Mouse (Mus musculus) thymus, adult 2 months (tissue): Measurements from ENCODE around the gene Galr3. TPM values are rescaled to one million over a fixed set of nuclear protein-coding genes. Genes with fewer than 3 reads are reported as not detected.
"Not testable (repeated sequence)": the region's sequence is repeated elsewhere in the genome, so short reads cannot be mapped to it uniquely, and the experiment has no call there.

ENCODE experiments used
- DNase-seq: peaks from one replicate; pipeline ENCODE4 v3.0.0; 2021
- H3K27ac ChIP-seq: fragments of 200-500 bp; 2 replicates; pipeline ENCODE4 v1.5.1; 2012; ENCODE audit warnings: low read length, control low read depth; ENCODE audit not compliant: control insufficient read depth, insufficient read depth
- H3K27me3 ChIP-seq: fragments of 200-500 bp; 2 replicates; pipeline ENCODE4 v1.6.1; 2012; ENCODE audit warnings: mild to moderate bottlenecking, low read length, moderate library complexity, mixed read lengths; ENCODE audit not compliant: control insufficient read depth, insufficient read depth
- H3K36me3 ChIP-seq: fragments of 200-500 bp; 2 replicates; pipeline ENCODE4 v1.6.1; 2012; ENCODE audit warnings: mild to moderate bottlenecking, low read length, moderate library complexity; ENCODE audit not compliant: control insufficient read depth, insufficient read depth
- H3K4me1 ChIP-seq: fragments of 200-500 bp; replicated peaks from 2 replicates; pipeline ENCODE4 v1.6.1; 2012; ENCODE audit warnings: low read length; ENCODE audit not compliant: control insufficient read depth, insufficient read depth
- H3K4me3 ChIP-seq: fragments of 200-500 bp; 2 replicates; pipeline ENCODE4 v1.5.1; 2012; ENCODE audit warnings: mild to moderate bottlenecking, low read length, control low read depth, moderate library complexity; ENCODE audit not compliant: control insufficient read depth, insufficient read depth
- CTCF ChIP-seq: fragments of 200-500 bp; IDR thresholded peaks from 2 replicates; pipeline ENCODE4 v1.5.1; 2012; ENCODE audit warnings: mild to moderate bottlenecking, control low read depth, low read length, moderate library complexity, borderline replicate concordance; ENCODE audit not compliant: control insufficient read depth, poor library complexity, insufficient read depth; ENCODE audit errors: extremely low read depth
- POLR2A ChIP-seq: fragments of 200-500 bp; IDR thresholded peaks from 2 replicates; pipeline ENCODE4 v1.6.1; 2012; ENCODE audit warnings: mild to moderate bottlenecking, low read length, control low read depth, moderate library complexity; ENCODE audit not compliant: control insufficient read depth, poor library complexity, insufficient read depth; ENCODE audit errors: extremely low read depth
- WGBS: fragments of 180-500 bp; shearing (Covaris S2); methylation state at CpG from one replicate; pipeline ENCODE4 v1.1.7; 2018; 5-methylcytosine and 5-hydroxymethylcytosine counted together
- polyA plus RNA-seq: library from polyadenylated mRNA; depleted of rRNA; stranded (reverse); fragments of >200 nt; gene quantifications from 2 replicates; pipeline ENCODE4 v1.2.3, GENCODE M21; 2012

Gene Galr3
- polyA plus RNA-seq, 1 experiment = 0.71 TPM

DNA sequence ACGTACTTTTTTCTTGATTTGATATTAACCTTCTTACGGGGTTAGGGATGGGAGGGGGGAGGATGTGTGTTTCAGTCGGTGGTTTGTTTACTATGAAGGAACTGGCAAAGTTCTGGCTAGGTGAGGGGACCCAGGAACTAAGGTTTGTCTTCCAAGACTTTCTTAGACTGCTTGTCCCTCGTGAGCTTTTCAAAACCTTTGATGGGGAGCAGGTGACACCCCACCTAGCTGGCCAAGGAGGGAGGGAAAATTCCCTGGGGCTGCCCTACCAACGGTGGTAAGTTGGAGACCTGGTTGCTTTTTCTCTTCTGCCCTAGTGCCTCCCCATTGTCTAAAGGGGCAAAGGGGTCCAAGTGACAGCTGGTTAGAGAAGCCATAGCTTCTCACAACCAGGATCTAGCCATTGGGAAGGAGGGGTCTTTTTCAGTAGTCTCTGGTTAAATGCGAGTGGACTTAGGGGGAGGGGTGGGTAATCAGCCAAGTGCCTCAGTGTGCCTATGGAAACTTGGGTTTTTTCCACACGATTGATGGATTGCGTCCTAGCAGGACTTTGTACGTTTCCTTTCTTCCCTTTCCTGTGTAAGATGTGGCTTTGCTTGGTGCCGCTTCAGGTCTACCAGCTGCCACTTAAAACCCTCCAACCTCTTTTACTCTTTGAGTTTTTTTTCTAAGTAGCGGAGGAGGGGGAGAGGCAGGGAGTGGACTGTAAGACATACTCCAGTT, 12.0 kb upstream of the Galr3 start:
- H3K36me3 ChIP-seq = no peaks in the 10 kb centered on the region
- no peak for TF ChIP-seq CTCF
- no peak for TF ChIP-seq POLR2A
- no peaks in the 10 kb centered on the region; the same call in 1 of the 2 replicates for H3K27me3 ChIP-seq
- H3K4me3 ChIP-seq = peak overlapping the region; percentile 22; the same call in 1 of the 2 replicates
- peaks cover 29% of the 10 kb centered on the region for H3K4me1 ChIP-seq
- 7% methylated on average over 11 of the region's 11 CpGs for WGBS
- H3K27ac ChIP-seq = peak overlapping the region; percentile 3; the same call in 1 of the 2 replicates
- DNase-seq = no peak

DNA sequence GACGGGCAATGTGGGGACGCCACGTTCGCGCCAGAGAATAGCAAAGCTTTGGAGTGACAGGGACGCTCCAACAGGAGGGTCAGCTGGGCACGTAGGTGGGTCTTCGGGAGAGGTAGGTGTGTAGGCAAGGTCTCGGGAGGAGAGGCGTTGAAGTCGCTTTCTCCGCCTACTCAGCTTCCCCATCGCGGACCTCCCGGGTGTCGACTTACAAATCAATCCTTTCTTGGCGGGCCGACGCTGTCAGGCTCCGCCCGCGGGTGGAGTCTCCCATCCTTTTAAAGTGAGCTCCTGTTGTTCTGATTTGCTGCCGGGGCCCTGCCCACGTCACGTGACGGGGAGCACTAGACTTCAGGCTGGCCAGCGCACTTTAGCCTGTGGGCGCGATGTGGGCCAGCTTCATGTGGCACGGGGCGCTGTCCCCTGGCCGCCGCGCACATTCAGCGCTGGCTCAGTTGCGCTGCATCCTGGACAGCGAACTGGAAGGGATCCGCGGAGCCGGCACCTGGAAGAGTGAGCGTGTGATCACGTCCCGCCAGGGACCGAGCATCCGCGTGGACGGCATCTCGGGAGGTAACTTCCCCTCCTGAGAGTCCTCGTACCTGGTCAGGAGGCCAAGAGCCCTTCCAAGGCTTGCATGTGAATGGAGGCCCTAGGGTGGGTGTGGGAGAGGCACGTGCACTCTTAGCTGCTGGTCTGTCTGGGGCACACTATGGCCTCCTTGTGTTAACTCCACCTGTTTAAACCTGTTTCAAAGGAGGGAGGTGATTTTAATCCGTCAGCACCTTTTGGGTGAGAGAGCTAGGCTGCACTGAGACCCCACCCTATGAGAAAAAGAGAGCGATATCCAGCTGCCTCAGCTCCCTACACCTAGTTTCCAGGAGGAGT, 10.9 kb upstream of the Galr3 start:
- Histone ChIP-seq H3K4me1 (peaks cover 29% of the 10 kb centered on the region), H3K4me3 (peak overlapping the region; percentile 36), H3K27me3 (no peaks in the 10 kb centered on the region; the same call in 1 of the 2 replicates), H3K27ac (no peak overlapping the region), H3K36me3 (no peaks in the 10 kb centered on the region)
- TF ChIP-seq POLR2A = no peak
- peak; percentile 50; the same call in 1 of the 2 replicates for TF ChIP-seq CTCF
- DNase-seq = peak; percentile 38
- 5% methylated on average over 52 of the region's 52 CpGs for WGBS

DNA sequence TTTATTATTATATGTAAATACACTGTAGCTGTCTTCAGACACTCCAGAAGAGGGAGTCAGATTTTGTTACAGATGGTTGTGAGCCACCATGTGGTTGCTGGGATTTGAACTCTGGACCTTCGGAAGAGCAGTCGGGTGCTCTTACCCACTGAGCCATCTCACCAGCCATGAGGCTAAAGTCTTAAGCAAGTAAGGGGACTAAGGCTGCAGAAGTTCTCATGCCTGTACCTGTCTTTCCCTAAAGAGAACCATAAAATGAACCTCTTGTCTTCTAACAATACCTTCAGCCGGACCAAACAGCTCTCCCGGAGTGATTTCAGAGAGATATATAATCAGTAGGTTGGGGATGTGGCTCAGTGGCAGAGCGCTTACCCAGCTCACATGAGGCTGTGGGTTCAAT, 9.8 kb upstream of the Galr3 start:
- DNase-seq, H3K27me3 ChIP-seq, H3K4me3 ChIP-seq, H3K36me3 ChIP-seq, H3K27ac ChIP-seq: not testable (repeated sequence)
- WGBS = 96% methylated on average over 5 of the region's 5 CpGs
- peaks cover 29% of the 10 kb centered on the region for H3K4me1 ChIP-seq

DNA sequence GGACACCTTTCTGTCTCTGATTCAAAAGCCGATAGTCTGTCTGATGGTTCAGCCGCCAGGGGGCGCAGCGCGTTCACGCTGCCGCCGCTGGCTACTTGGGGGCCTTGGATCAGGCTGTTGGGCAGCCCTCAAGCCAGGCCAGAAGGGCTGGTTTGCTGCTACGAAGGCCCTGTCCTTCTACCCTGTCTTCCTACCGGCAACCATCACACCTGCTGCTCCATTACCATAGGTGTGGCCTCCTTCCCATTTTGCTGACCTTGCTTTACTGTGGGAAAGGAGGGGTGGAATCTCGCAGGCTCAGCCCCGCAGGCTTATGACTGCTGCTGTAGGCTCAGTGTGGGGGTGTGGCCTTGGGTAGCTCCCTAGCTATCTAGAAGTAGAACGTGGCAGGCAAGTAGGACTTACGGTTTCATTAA, 3.8 kb upstream of the Galr3 start:
- DNase-seq = peak; percentile 59
- Histone ChIP-seq H3K36me3 (no peaks in the 10 kb centered on the region), H3K27ac (no peak overlapping the region), H3K4me1 (peaks cover 16% of the 10 kb centered on the region), H3K27me3 (peaks cover 11% of the 10 kb centered on the region), H3K4me3 (no peak overlapping the region)
- 14% methylated on average over 14 of the region's 14 CpGs for WGBS
- no peak for TF ChIP-seq POLR2A
- TF ChIP-seq CTCF = peak; percentile 96

DNA sequence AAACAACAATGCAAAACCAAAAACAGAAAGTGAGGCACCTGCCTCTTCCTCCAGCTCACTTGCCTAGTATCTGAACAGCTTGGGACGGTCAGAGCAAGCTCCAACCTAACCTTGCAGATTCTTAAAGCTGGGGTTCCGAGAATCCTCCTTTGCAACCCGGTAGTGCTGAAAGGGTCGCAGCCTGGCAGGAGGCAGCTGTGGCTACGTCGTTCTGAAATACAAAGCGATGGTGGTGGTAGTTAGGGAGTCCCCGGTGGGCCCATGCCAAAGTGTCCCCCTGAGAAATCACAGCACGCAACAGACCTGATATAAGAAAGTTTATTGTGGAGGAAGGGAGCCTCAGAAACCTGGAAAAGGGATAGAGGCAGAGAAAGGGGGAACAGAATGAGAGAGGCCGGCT, 3.4 kb upstream of the Galr3 start:
- no peaks in the 10 kb centered on the region for H3K36me3 ChIP-seq
- H3K27ac ChIP-seq = no peak overlapping the region
- no peak for DNase-seq
- peaks cover 12% of the 10 kb centered on the region for H3K27me3 ChIP-seq
- peaks cover 19% of the 10 kb centered on the region for H3K4me1 ChIP-seq
- WGBS = 79% methylated on average over 10 of the region's 10 CpGs
- TF ChIP-seq CTCF = no peak
- no peak for TF ChIP-seq POLR2A
- H3K4me3 ChIP-seq = no peak overlapping the region

DNA sequence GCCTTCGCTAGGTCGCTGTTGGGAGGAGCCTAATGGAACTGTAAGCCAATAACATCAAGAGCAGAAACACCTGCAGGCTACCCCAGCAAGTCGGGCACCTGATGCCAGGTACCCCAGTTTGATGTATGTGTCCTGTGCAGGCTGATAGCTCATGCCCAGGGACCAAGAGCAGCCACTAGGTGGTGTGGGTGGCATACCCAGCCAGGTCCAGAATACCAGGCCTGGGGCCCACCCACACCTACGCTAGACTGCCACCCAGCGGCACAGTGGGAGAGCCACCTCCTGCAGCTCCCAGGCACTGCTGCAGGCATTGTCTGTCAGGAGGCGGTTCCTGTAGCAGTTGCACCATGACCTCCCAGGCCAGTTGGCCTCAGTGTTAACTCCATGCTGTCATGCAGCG, 2.8 kb upstream of the Galr3 start:
- Histone ChIP-seq H3K36me3 (no peaks in the 10 kb centered on the region), H3K4me1 (peaks cover 19% of the 10 kb centered on the region), H3K27ac (no peak overlapping the region), H3K27me3 (peaks cover 12% of the 10 kb centered on the region), H3K4me3 (no peak overlapping the region)
- DNase-seq = peak; percentile 90
- 8% methylated on average over 7 of the region's 7 CpGs for WGBS
- TF ChIP-seq CTCF (peak; percentile 99), POLR2A (0 out of 2 replicates have a peak, but pooled peaks have one; percentile 12)
